Mouse (Mus musculus): Measurements from ENCODE around the gene Atp8b3.

The Atp8b3 gene

DNA sequence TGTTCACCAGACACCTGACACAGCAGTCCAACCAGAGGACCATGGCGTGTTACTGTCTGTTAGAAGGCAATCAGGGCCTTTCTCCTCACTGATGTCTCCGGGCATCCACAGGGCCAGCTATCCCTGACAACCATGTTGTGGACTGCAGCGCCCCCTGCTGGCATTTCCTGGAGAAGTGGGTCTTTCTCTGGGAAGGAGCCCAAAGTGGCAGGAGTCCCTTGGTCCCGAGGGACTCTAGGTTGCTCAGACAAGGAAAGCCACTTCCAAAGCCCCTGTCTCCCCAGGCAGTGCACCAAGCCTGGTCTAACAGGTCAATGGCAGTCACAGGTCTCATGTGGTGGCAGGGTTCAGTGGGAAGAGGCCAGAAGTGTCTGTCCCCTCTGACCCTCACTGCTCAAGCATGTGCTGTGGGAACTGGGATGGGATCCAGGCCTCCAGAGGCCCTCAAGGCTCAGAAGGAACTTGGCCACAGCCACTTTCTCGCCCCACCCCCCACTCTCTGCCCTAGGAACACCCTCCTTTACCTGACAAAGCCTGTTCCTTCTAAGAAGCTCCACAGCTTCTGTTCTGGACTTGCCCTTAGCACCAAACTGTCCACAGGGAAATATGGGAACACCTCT is 18.5 kb upstream of the Atp8b3 start:
- Histone ChIP-seq H3K4me1 (replicated peaks; ENCODE audit: low read depth, low read length) (peaks cover 78% of the 10 kb centered on the region), H3K27me3 (ENCODE audit: insufficient read depth, low read length) (no peaks in the 10 kb centered on the region), H3K36me3 (ENCODE audit: insufficient read depth, low read length) (peaks cover 47% of the 10 kb centered on the region), H3K4me3 (replicated peaks; ENCODE audit: low read length) (peak overlapping the region; percentile 20; the same call in 1 of the 2 replicates), H3K9me3 (ENCODE audit: low read length) (no peaks in the 10 kb centered on the region)
- peak; percentile 75 for TF ChIP-seq CTCF (conservative IDR thresholded peaks at IDR 0.05; ENCODE audit: low read length)
- TF ChIP-seq NANOG (IDR thresholded peaks at IDR 0.05; ENCODE audit: borderline replicate concordance, low read length), result no peak

DNA sequence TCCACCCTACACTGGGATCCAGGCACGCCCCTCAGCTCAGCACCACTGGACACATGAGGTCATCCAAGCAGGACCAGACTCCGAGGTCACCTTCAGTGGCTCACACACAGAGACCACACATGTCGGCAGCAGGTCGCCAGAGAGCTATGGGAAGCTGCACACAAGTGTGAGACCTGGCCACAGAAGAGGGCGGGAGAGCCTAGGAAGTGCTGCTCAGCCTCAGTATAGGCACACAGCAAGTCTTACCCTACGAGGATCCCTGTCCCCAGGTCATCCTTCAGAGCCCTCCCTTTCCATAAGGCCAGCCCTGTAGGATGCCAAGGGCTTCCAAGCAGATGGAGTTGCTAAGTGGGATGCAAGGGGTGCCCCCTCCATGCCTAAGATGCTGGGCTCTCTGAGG is 15.1 kb upstream of the Atp8b3 start:
- Histone ChIP-seq H3K4me1 (replicated peaks; ENCODE audit: low read depth, low read length) (peaks cover 83% of the 10 kb centered on the region), H3K27me3 (ENCODE audit: insufficient read depth, low read length) (no peaks in the 10 kb centered on the region), H3K9me3 (ENCODE audit: low read length) (no peaks in the 10 kb centered on the region), H3K36me3 (ENCODE audit: insufficient read depth, low read length) (peaks cover 63% of the 10 kb centered on the region), H3K4me3 (replicated peaks; ENCODE audit: low read length) (no peak overlapping the region)
- TF ChIP-seq POU5F1 (IDR thresholded peaks at IDR 0.05; ENCODE audit: borderline replicate concordance, low read length) (no peak), NANOG (IDR thresholded peaks at IDR 0.05; ENCODE audit: borderline replicate concordance, low read length) (no peak), CTCF (conservative IDR thresholded peaks at IDR 0.05; ENCODE audit: low read length) (no peak)

DNA sequence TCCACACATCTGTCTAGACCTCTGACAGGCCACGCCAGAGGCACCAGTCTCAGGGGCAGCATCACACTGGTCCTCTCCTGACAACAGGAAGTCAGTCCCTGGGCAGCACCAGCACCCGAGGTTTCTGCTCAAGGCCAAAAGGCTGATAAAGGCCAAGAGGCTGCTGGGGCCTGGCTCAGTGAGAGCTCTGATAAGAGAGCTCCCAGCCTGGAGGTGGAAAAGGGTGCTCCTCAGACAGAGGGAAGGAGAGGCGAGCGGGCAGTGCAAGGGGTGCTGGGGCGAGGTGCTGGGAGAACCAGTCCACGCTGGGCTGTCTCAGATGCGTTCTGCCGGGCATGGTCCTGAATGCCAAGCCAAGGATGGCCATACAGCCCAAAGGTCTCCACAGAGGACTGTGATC is 14.7 kb upstream of the Atp8b3 start:
- H3K36me3 ChIP-seq (ENCODE audit: insufficient read depth, low read length), result peaks cover 67% of the 10 kb centered on the region
- H3K4me1 ChIP-seq (replicated peaks; ENCODE audit: low read depth, low read length), result peaks cover 83% of the 10 kb centered on the region
- no peaks in the 10 kb centered on the region for H3K9me3 ChIP-seq (ENCODE audit: low read length)
- H3K27me3 ChIP-seq (ENCODE audit: insufficient read depth, low read length), result no peaks in the 10 kb centered on the region
- no peak for TF ChIP-seq POU5F1 (IDR thresholded peaks at IDR 0.05; ENCODE audit: borderline replicate concordance, low read length)
- no peak for TF ChIP-seq NANOG (IDR thresholded peaks at IDR 0.05; ENCODE audit: borderline replicate concordance, low read length)
- no peak for TF ChIP-seq CTCF (conservative IDR thresholded peaks at IDR 0.05; ENCODE audit: low read length)
- no peak overlapping the region for H3K4me3 ChIP-seq (replicated peaks; ENCODE audit: low read length)

DNA sequence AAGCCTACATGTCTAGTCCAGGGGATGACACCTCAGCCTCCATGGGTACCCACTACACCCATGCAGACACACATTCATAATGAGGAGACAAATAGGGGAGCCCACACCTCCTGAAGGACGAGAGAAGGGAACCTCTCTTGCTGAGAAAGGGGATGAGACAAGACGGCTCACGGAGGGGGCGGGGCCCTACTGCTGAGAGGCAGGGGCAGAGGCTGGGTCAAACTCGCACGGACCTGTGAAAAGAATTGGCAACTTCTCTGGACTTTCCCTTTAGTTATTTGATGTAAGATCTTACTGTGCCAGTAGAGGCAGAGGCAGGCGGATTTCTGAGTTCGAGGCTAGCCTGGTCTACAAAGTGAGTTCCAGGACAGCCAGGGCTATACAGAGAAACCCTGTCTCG is 13.4 kb upstream of the Atp8b3 start:
- H3K9me3 ChIP-seq (ENCODE audit: low read length), result no peaks in the 10 kb centered on the region
- TF ChIP-seq NANOG (IDR thresholded peaks at IDR 0.05; ENCODE audit: borderline replicate concordance, low read length) (no peak), POU5F1 (IDR thresholded peaks at IDR 0.05; ENCODE audit: borderline replicate concordance, low read length) (no peak), CTCF (conservative IDR thresholded peaks at IDR 0.05; ENCODE audit: low read length) (no peak)
- H3K27me3 ChIP-seq (ENCODE audit: insufficient read depth, low read length), result no peaks in the 10 kb centered on the region
- no peak overlapping the region for H3K4me3 ChIP-seq (replicated peaks; ENCODE audit: low read length)
- peaks cover 83% of the 10 kb centered on the region for H3K4me1 ChIP-seq (replicated peaks; ENCODE audit: low read depth, low read length)
- H3K36me3 ChIP-seq (ENCODE audit: insufficient read depth, low read length), result peaks cover 68% of the 10 kb centered on the region

DNA sequence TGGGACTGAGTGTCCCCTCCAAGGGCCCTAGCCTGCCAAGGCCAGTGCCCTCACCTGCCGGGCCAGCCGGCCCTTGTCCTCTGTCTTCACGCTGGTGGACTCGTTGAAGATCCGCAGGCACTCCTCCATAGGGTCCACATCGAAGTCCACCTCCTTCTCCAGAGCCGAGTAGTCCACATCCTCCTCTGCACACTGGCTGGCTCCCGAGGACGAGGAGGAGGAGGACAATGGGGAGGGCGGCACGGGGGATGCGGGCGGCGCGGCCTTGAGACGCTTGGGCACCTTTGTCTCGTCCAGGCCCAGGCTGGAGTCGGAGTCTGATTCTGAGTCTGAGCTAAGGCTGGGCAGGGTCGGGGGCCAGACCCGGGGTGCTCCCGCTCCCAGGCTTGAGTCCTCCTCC is 10.4 kb upstream of the Atp8b3 start:
- TF ChIP-seq NANOG (IDR thresholded peaks at IDR 0.05; ENCODE audit: borderline replicate concordance, low read length), result no peak
- no peak for TF ChIP-seq POU5F1 (IDR thresholded peaks at IDR 0.05; ENCODE audit: borderline replicate concordance, low read length)
- no peak for TF ChIP-seq CTCF (conservative IDR thresholded peaks at IDR 0.05; ENCODE audit: low read length)
- H3K4me1 ChIP-seq (replicated peaks; ENCODE audit: low read depth, low read length), result peaks cover 83% of the 10 kb centered on the region
- no peaks in the 10 kb centered on the region for H3K27me3 ChIP-seq (ENCODE audit: insufficient read depth, low read length)
- H3K36me3 ChIP-seq (ENCODE audit: insufficient read depth, low read length), result peaks cover 83% of the 10 kb centered on the region
- H3K4me3 ChIP-seq (replicated peaks; ENCODE audit: low read length), result peak overlapping the region; percentile 13; the same call in 1 of the 2 replicates
- no peaks in the 10 kb centered on the region for H3K9me3 ChIP-seq (ENCODE audit: low read length)

DNA sequence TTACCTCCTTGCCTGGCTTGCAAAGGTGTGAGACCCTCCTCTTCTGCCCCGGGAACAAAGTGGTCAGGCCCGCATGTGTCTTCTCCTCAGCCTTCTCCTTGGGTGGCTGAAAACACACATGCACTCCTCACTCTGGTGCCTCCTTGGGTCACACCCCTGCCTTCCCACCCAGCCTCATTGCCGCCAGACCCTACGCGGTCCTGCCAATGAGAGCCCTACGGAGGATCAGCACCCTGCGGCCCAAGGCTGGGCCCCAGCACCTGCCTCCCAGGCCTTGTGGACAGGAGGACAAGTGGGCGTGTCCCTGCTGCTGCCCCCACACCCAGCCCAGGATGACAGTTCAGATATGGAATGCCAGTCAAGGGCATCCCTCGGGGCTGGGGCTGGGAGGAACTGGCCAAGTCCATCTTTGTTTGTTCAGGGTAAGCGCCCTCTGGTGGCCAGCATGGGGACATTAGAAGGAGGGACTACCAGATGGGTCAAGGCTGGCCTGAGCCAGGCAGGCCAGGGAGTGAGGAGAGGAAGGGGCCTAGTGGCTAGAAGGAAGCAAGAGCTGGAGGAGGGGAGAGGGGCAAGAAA is 9.6 kb upstream of the Atp8b3 start:
- Histone ChIP-seq H3K36me3 (ENCODE audit: insufficient read depth, low read length) (peaks cover 83% of the 10 kb centered on the region), H3K4me1 (replicated peaks; ENCODE audit: low read depth, low read length) (peaks cover 76% of the 10 kb centered on the region), H3K27me3 (ENCODE audit: insufficient read depth, low read length) (no peaks in the 10 kb centered on the region), H3K9me3 (ENCODE audit: low read length) (no peaks in the 10 kb centered on the region), H3K4me3 (replicated peaks; ENCODE audit: low read length) (peak overlapping the region; percentile 3; the same call in 1 of the 2 replicates)
- peak; percentile 70 for TF ChIP-seq CTCF (conservative IDR thresholded peaks at IDR 0.05; ENCODE audit: low read length)
- TF ChIP-seq POU5F1 (IDR thresholded peaks at IDR 0.05; ENCODE audit: borderline replicate concordance, low read length), result no peak
- no peak for TF ChIP-seq NANOG (IDR thresholded peaks at IDR 0.05; ENCODE audit: borderline replicate concordance, low read length)

DNA sequence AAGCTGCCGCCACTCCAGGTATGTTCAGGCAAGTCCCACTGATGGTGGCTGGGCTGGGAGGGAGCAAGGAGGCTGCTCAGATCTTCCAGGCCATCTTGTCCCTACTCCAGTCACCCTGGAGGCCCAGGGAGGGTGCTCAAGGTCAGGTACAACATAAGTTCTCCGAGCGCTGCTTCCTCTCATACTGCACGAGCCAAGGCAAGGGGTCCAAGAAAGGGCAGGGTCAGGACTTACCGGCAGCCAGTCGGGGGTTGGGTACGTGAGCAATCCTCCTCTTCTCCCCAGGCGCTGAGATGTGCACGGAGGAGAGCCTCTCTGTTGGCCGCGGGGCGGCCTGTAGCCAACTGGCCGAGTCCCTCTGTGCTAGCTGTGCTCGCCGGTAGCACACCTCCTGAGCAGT is 8.6 kb upstream of the Atp8b3 start:
- TF ChIP-seq NANOG (IDR thresholded peaks at IDR 0.05; ENCODE audit: borderline replicate concordance, low read length) (no peak), CTCF (conservative IDR thresholded peaks at IDR 0.05; ENCODE audit: low read length) (no peak), POU5F1 (IDR thresholded peaks at IDR 0.05; ENCODE audit: borderline replicate concordance, low read length) (no peak)
- Histone ChIP-seq H3K36me3 (ENCODE audit: insufficient read depth, low read length) (peaks cover 84% of the 10 kb centered on the region), H3K4me3 (replicated peaks; ENCODE audit: low read length) (no peak overlapping the region; the same call in 1 of the 2 replicates), H3K9me3 (ENCODE audit: low read length) (no peaks in the 10 kb centered on the region), H3K4me1 (replicated peaks; ENCODE audit: low read depth, low read length) (peaks cover 71% of the 10 kb centered on the region), H3K27me3 (ENCODE audit: insufficient read depth, low read length) (no peaks in the 10 kb centered on the region)

DNA sequence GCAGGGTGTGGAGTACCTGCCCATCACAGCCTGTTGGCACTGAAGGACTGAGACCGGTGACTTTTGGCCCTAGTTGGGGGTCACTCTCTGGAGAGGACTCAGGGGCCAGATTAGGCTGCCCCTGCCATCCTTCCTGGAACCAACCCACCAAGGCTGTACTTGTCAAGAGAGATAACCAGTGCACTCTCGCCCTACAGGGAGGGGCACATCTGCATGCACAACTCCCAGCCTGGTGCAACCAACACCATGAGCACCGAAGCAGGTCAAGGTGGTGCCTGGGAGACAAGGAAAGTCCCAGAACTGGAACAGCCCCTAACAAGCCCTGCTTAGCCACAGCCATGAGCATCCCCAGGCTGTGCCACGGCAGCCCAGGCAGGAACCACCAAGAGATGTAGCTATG is 8.0 kb upstream of the Atp8b3 start:
- TF ChIP-seq NANOG (IDR thresholded peaks at IDR 0.05; ENCODE audit: borderline replicate concordance, low read length) (no peak), POU5F1 (IDR thresholded peaks at IDR 0.05; ENCODE audit: borderline replicate concordance, low read length) (no peak), CTCF (conservative IDR thresholded peaks at IDR 0.05; ENCODE audit: low read length) (no peak)
- no peaks in the 10 kb centered on the region for H3K27me3 ChIP-seq (ENCODE audit: insufficient read depth, low read length)
- H3K9me3 ChIP-seq (ENCODE audit: low read length), result no peaks in the 10 kb centered on the region
- no peak overlapping the region; the same call in 1 of the 2 replicates for H3K4me3 ChIP-seq (replicated peaks; ENCODE audit: low read length)
- H3K36me3 ChIP-seq (ENCODE audit: insufficient read depth, low read length), result peaks cover 90% of the 10 kb centered on the region
- peaks cover 68% of the 10 kb centered on the region for H3K4me1 ChIP-seq (replicated peaks; ENCODE audit: low read depth, low read length)

Measured in E14TG2a.4 (cell line).